Mouse (Mus musculus): ENCODE measurements around the gene Pi4k2b. TPM values are rescaled to one million over a fixed set of nuclear protein-coding genes. Genes with fewer than 3 reads are reported as not detected.

Gene Pi4k2b
- polyA plus RNA-seq, 1 experiment from 2014 or later: 17.3 TPM

DNA sequence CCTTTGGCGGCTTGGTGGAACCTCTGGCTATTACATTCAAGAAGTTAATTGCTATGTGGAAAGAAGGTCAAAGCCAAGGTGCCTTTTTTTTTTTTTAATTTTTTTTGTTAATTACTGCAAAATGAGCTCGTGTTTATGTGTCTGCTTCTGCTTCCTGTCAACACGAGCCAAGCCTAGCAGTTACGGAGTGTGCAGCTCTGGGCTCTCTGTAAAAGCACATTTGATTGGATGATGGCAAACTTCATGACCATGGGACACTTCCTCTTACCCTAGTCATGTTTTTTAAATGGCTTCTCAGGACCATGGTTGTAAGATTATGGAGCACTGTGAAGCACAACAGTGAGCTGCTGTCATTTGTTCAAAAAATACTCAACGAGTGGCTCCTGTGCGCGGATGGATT is 65.7 kb downstream of the Pi4k2b start:
- 80% methylated on average over 7 of the region's 7 CpGs for WGBS (ENCODE audit: insufficient replicate concordance)
- Histone ChIP-seq H3K27ac (replicated peaks) (no peak overlapping the region), H3K4me2 (no peak overlapping the region), H3K9me3 (replicated peaks) (no peaks in the 10 kb centered on the region), H3K36me3 (replicated peaks) (peaks cover 33% of the 10 kb centered on the region; the same call in 1 of the 2 replicates), H3K27me3 (no peaks in the 10 kb centered on the region), H3K4me1 (replicated peaks) (no peaks in the 10 kb centered on the region), H3K9ac (no peak overlapping the region), H3K4me3 (replicated peaks) (no peak overlapping the region)
- ATAC-seq (ENCODE audit: insufficient read depth): no peak

GRCm38 (mm10) chr5:52810446-52810845 is 69.1 kb downstream of the Pi4k2b start:
- 80% methylated on average over 6 of the region's 6 CpGs for WGBS (ENCODE audit: insufficient replicate concordance)
- no peak overlapping the region for H3K27ac ChIP-seq (replicated peaks)
- no peak for ATAC-seq (ENCODE audit: insufficient read depth)

GRCm38 (mm10) chr5:52811056-52811455 is 69.7 kb downstream of the Pi4k2b start:
- H3K27ac ChIP-seq (replicated peaks): no peak overlapping the region

More at GRCm38 (mm10) chr5:52810446-52810845, 69.1 kb downstream of the Pi4k2b start:
- Histone ChIP-seq H3K9me3 (replicated peaks) (no peaks in the 10 kb centered on the region), H3K36me3 (replicated peaks) (peaks cover 40% of the 10 kb centered on the region), H3K4me1 (replicated peaks) (no peaks in the 10 kb centered on the region), H3K4me3 (replicated peaks) (no peak overlapping the region), H3K27me3 (no peaks in the 10 kb centered on the region), H3K4me2 (no peak overlapping the region), H3K9ac (no peak overlapping the region)

DNA sequence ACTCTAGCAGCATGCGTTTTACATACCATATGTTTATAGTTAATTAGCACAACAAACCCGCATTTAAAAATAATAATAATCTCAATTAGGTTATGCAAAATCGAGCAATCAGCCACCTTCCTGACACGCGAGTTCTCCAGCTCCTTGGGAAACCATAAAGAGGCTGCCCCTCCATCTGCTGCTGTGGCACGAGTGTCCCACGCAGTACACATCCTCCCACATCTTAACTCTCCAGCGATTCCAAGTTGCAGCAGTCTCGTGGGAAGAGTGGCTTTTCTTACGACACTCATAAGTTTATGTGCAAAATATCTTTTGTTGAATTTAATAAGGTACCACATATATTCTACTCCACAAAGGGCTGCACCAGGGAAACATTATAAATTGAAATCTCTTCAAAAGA is 71.1 kb downstream of the Pi4k2b start:
- Histone ChIP-seq H3K4me3 (replicated peaks) (no peak overlapping the region), H3K27me3 (no peaks in the 10 kb centered on the region), H3K4me2 (no peak overlapping the region), H3K9me3 (replicated peaks) (no peaks in the 10 kb centered on the region), H3K9ac (no peak overlapping the region), H3K4me1 (replicated peaks) (no peaks in the 10 kb centered on the region), H3K27ac (replicated peaks) (no peak overlapping the region), H3K36me3 (replicated peaks) (peaks cover 44% of the 10 kb centered on the region)
- ATAC-seq (ENCODE audit: insufficient read depth): no peak
- 83% methylated on average over 10 of the region's 10 CpGs for WGBS (ENCODE audit: insufficient replicate concordance)

More at GRCm38 (mm10) chr5:52811056-52811455, 69.7 kb downstream of the Pi4k2b start:
- peaks cover 43% of the 10 kb centered on the region for H3K36me3 ChIP-seq (replicated peaks)
- no peaks in the 10 kb centered on the region for H3K4me1 ChIP-seq (replicated peaks)
- no peaks in the 10 kb centered on the region for H3K9me3 ChIP-seq (replicated peaks)
- H3K9ac ChIP-seq: no peak overlapping the region
- no peak for ATAC-seq (ENCODE audit: insufficient read depth)
- H3K4me3 ChIP-seq (replicated peaks): no peak overlapping the region
- no peak overlapping the region for H3K4me2 ChIP-seq
- no peaks in the 10 kb centered on the region for H3K27me3 ChIP-seq
- WGBS (ENCODE audit: insufficient replicate concordance): 76% methylated on average over 14 of the region's 14 CpGs

GRCm38 (mm10) chr5:52813312-52813711 is 71.9 kb downstream of the Pi4k2b start:
- ATAC-seq (ENCODE audit: insufficient read depth): no peak
- H3K4me2 ChIP-seq: no peak overlapping the region
- peaks cover 41% of the 10 kb centered on the region for H3K36me3 ChIP-seq (replicated peaks)
- H3K9ac ChIP-seq: no peak overlapping the region
- no peaks in the 10 kb centered on the region for H3K4me1 ChIP-seq (replicated peaks)
- no peaks in the 10 kb centered on the region for H3K27me3 ChIP-seq
- H3K4me3 ChIP-seq (replicated peaks): no peak overlapping the region
- H3K9me3 ChIP-seq (replicated peaks): no peaks in the 10 kb centered on the region
- 85% methylated on average over 7 of the region's 7 CpGs for WGBS (ENCODE audit: insufficient replicate concordance)
- H3K27ac ChIP-seq (replicated peaks): no peak overlapping the region

- Histone ChIP-seq H3K36me3 (replicated peaks) (peaks cover 38% of the 10 kb centered on the region), H3K4me2 (no peak overlapping the region), H3K9me3 (replicated peaks) (no peaks in the 10 kb centered on the region), H3K27me3 (no peaks in the 10 kb centered on the region), H3K4me3 (replicated peaks) (no peak overlapping the region), H3K27ac (replicated peaks) (no peak overlapping the region), H3K9ac (no peak overlapping the region), H3K4me1 (replicated peaks) (no peaks in the 10 kb centered on the region)
- WGBS (ENCODE audit: insufficient replicate concordance): 78% methylated on average over 7 of the region's 7 CpGs
- no peak for ATAC-seq (ENCODE audit: insufficient read depth)
Observed at GRCm38 (mm10) chr5:52818676-52819075, 77.3 kb downstream of the Pi4k2b start.

Other genes starting within 250 kb of the Pi4k2b start
- 0.37 and 0.41 TPM in 2 replicates for gene Lgi2, start 175.1 kb upstream of the Pi4k2b start, polyA plus RNA-seq (2015; fragmentation: Nextera tagmentation; extraction: Ambion mirVana)
- gene Sepsecs, start 71.9 kb upstream of the Pi4k2b start, polyA plus RNA-seq (2015; fragmentation: Nextera tagmentation; extraction: Ambion mirVana): 7.8 and 8.3 TPM in 2 replicates
- gene Zcchc4, start 33.8 kb downstream of the Pi4k2b start, polyA plus RNA-seq (2015; fragmentation: Nextera tagmentation; extraction: Ambion mirVana): 6.1 and 6.7 TPM in 2 replicates
- 22.7 and 24.9 TPM in 2 replicates for gene Anapc4, start 92.4 kb downstream of the Pi4k2b start, polyA plus RNA-seq (2015; fragmentation: Nextera tagmentation; extraction: Ambion mirVana)